Mouse (Mus musculus) erythroblast, embryonic 14.5 days (primary cell): ENCODE results near the gene Mrps9. TPM values are rescaled to one million over a fixed set of nuclear protein-coding genes. Genes with fewer than 3 reads are reported as not detected.

Source experiments
- H3K27me3 ChIP-seq: 2 replicates; pipeline ENCODE4 v1.6.1; 2012; ENCODE audit warnings: inconsistent platforms; ENCODE audit not compliant: control insufficient read depth
- H3K36me3 ChIP-seq: 2 replicates; pipeline ENCODE4 v1.6.1; 2012; ENCODE audit warnings: mild to moderate bottlenecking, inconsistent platforms; ENCODE audit not compliant: control insufficient read depth
- H3K4me1 ChIP-seq: 2 replicates; pipeline ENCODE4 v1.6.1; 2012; ENCODE audit warnings: inconsistent platforms; ENCODE audit not compliant: control insufficient read depth
- H3K4me3 ChIP-seq: replicated peaks from 2 replicates; pipeline ENCODE3; 2012; ENCODE audit warnings: moderate library complexity, mild to moderate bottlenecking, inconsistent platforms
- H3K9me3 ChIP-seq: 2 replicates; pipeline ENCODE4 v1.6.1; 2012; ENCODE audit warnings: low read length, inconsistent platforms, mixed read lengths; ENCODE audit not compliant: control insufficient read depth
- GATA1 ChIP-seq: IDR thresholded peaks from 2 replicates; pipeline ENCODE4 v1.6.1; 2012; ENCODE audit warnings: low read length, inconsistent platforms, mixed read lengths
- TAL1 ChIP-seq: IDR thresholded peaks from 3 replicates; pipeline ENCODE4 v1.6.1; 2012; ENCODE audit warnings: low read length, inconsistent platforms, mixed read lengths
- polyA plus RNA-seq: library from polyadenylated mRNA; stranded (reverse); fragments of >175 nt; gene quantifications from 2 replicates; pipeline ENCODE4 v1.2.3, GENCODE M21; 2012

Gene Mrps9
- polyA plus RNA-seq, 1 experiment = 3.3 TPM

DNA sequence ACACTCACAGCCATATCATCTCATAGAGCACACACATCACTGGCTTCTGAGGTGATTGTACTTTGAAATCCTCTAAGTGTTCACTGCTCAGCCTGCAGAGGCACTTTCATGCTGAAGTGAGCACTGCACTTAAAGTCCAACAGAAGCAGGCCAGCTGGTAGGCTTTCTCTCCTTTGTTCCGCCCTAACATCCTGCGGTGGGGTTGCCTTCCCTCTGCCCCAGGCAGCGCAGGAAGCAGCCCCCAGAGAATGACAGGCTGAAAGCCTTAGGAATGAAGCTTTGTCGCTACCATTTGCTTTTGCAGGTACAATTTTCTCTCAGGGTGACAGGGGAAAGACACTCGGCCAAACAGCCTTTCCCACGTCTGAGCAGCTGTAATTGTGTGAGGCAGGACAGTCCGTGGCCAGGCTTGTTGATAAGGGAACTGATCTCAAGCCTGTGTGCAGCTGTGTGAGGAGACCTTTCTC, 38.4 kb downstream of the Mrps9 start:
- TF ChIP-seq GATA1 = no peak
- no peak for TF ChIP-seq TAL1
- H3K27me3 ChIP-seq = no peaks in the 10 kb centered on the region
- H3K4me1 ChIP-seq = no peaks in the 10 kb centered on the region
- H3K4me3 ChIP-seq = no peak overlapping the region
- peaks cover 25% of the 10 kb centered on the region for H3K36me3 ChIP-seq
- no peaks in the 10 kb centered on the region for H3K9me3 ChIP-seq

GRCm38 (mm10) chr1:42894695-42895094, 43.7 kb downstream of the Mrps9 start:
- peaks cover 36% of the 10 kb centered on the region for H3K36me3 ChIP-seq
- H3K4me3 ChIP-seq = no peak overlapping the region
- TF ChIP-seq GATA1 (no peak), TAL1 (no peak)
- no peaks in the 10 kb centered on the region for H3K27me3 ChIP-seq
- H3K4me1 ChIP-seq = no peaks in the 10 kb centered on the region
- H3K9me3 ChIP-seq = no peaks in the 10 kb centered on the region

- no peaks in the 10 kb centered on the region for H3K9me3 ChIP-seq
Observed at GRCm38 (mm10) chr1:42905148-42905547, 54.1 kb downstream of the Mrps9 start.

DNA sequence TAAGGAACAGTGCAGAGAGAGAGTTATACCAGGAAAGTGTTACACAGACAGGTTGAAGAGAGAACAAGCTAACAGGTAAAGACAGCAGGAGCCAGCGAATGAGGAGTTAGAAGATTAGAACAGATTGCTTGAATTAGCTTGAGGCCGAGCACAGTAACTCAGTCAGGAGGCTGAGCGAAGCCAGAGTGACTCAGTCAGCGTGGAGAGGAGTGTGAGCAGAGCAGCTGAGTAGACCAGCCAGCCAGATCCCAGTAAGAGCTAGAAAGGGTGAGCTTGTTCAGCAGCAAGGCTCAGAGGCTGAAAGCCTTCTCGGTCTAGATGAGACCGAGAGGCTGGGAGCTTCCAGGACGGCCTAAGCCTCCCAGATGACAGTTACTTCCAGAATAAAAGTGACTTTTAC, 55.7 kb downstream of the Mrps9 start:
- H3K36me3 ChIP-seq = peaks cover 32% of the 10 kb centered on the region
- H3K4me3 ChIP-seq = no peak overlapping the region
- TF ChIP-seq TAL1 (no peak), GATA1 (no peak)
- H3K27me3 ChIP-seq = no peaks in the 10 kb centered on the region
- H3K9me3 ChIP-seq = no peaks in the 10 kb centered on the region
- H3K4me1 ChIP-seq = no peaks in the 10 kb centered on the region

More at GRCm38 (mm10) chr1:42905148-42905547, 54.1 kb downstream of the Mrps9 start:
- no peaks in the 10 kb centered on the region for H3K4me1 ChIP-seq
- peaks cover 46% of the 10 kb centered on the region for H3K36me3 ChIP-seq
- TF ChIP-seq GATA1 (no peak), TAL1 (no peak)
- H3K4me3 ChIP-seq = no peak overlapping the region
- no peaks in the 10 kb centered on the region for H3K27me3 ChIP-seq

DNA sequence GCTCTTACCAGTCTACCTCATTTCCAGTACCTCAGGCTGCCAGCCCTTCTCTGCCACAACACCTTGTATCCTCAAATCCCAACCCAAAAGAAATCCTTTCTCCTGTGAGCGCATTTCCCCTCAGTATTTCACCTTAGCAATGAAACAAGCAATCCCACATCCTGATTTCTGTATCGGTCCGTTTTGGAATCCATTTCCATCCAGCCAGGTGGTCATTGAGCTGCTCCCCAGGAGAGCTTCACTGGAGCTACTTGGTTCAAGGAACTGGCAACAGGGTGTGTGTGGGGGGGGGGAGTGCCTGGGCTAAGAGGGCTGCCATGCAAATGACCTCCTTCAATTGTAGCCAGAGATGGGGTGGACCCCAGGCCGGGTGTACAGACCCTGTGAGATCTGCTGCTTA, 56.1 kb downstream of the Mrps9 start:
- no peaks in the 10 kb centered on the region for H3K4me1 ChIP-seq
- TF ChIP-seq GATA1 (no peak), TAL1 (no peak)
- no peaks in the 10 kb centered on the region for H3K27me3 ChIP-seq
- H3K9me3 ChIP-seq = no peaks in the 10 kb centered on the region
- peaks cover 29% of the 10 kb centered on the region for H3K36me3 ChIP-seq
- H3K4me3 ChIP-seq = no peak overlapping the region

DNA sequence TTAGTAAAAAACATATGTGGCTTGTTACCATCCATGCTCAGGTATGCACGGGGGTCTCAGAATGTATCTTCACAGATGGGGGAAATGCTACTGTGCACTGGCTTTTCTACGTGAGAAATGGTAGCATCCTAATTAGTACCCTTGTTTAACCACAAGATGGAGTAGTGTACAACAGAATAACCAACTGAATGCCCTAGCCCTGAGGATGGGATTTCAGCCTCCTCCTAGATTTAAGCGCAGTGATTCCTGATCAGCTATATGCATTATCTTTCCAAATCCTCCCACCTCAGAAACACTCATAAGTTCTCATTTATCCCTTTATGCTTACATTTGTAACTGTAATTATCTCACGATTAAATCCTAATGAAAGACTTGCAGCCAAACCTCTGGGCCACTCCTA, 64.0 kb downstream of the Mrps9 start:
- Histone ChIP-seq H3K4me1 (no peaks in the 10 kb centered on the region), H3K9me3 (no peaks in the 10 kb centered on the region), H3K27me3 (no peaks in the 10 kb centered on the region), H3K4me3 (no peak overlapping the region), H3K36me3 (no peaks in the 10 kb centered on the region)
- TF ChIP-seq GATA1 (no peak), TAL1 (no peak)

DNA sequence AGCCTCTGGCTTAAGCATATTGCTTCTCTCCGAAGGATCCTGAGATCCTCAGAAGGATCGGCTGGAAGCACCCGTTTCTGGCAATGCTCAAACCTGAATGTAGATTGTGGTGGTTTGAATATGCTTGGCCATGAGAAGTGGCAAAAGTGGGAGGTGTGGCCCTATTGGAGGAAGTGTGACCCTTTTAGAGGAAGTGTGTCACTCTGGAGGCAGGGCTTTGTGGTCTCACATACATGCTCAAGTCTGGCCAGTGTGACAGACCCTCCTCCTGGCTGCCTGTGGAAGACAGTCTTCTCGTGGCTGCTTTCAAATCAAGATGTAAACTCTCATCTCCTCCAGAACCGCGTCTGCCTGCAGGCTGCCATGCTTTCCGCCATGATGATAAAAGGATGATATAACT, 65.7 kb downstream of the Mrps9 start:
- TF ChIP-seq TAL1 (no peak), GATA1 (no peak)
- Histone ChIP-seq H3K4me3 (no peak overlapping the region), H3K27me3 (no peaks in the 10 kb centered on the region), H3K9me3 (no peaks in the 10 kb centered on the region), H3K4me1 (no peaks in the 10 kb centered on the region), H3K36me3 (no peaks in the 10 kb centered on the region)

GRCm38 (mm10) chr1:42917908-42918307, 66.9 kb downstream of the Mrps9 start:
- TF ChIP-seq TAL1 (no peak), GATA1 (no peak)
- no peaks in the 10 kb centered on the region for H3K27me3 ChIP-seq

DNA sequence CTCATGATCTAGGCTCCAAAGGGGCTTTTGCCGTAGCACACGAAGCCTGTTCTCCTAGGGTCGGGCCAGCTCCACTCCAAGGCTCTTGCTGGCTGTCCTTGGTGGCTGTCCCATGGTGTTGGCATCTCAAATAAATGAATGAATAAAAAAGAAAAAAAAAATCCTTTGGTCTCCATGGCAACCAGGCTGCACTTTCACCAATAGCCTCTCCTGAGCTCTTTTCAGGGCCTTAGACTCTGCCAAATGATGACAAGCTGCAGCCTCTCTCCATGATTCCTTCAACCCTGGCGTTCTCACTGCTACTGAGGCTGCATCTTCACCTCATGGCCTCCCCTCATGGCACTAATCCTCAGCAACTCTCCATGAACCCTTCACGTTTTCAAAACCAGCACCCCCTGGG, 72.9 kb downstream of the Mrps9 start:
- Histone ChIP-seq H3K9me3 (no peaks in the 10 kb centered on the region), H3K4me1 (no peaks in the 10 kb centered on the region), H3K27me3 (no peaks in the 10 kb centered on the region), H3K4me3 (no peak overlapping the region), H3K36me3 (no peaks in the 10 kb centered on the region)
- TF ChIP-seq GATA1 (no peak), TAL1 (no peak)

More at GRCm38 (mm10) chr1:42917908-42918307, 66.9 kb downstream of the Mrps9 start:
- H3K4me1 ChIP-seq = no peaks in the 10 kb centered on the region
- H3K36me3 ChIP-seq = no peaks in the 10 kb centered on the region
- no peak overlapping the region for H3K4me3 ChIP-seq
- no peaks in the 10 kb centered on the region for H3K9me3 ChIP-seq

DNA sequence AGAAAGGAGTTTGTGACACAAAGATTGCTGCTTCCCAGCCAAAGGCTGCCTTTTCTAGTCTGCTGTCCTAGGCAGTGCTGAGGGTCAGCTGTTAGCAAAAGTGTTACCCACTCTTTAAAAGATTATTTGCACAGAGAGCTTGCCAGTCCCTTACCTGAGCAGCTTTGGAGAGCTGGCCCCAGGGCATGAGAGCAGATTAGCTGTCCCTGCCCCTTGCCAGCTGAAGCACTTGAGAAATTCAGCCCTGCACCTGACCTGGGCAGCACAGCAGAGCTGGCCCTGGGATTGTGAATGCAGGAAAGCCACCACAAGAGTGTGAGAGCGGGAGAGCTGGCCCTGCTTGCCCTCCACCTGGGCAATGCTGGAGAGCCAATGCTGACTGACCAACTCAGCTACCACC, 82.6 kb downstream of the Mrps9 start:
- Histone ChIP-seq H3K4me3 (no peak overlapping the region), H3K27me3 (no peaks in the 10 kb centered on the region), H3K4me1 (no peaks in the 10 kb centered on the region), H3K36me3 (no peaks in the 10 kb centered on the region), H3K9me3 (peaks cover 3% of the 10 kb centered on the region; the same call in 1 of the 2 replicates)
- TF ChIP-seq GATA1 (no peak), TAL1 (no peak)
